Mouse (Mus musculus) cerebellum, adult 11 months (tissue): ENCODE data around the gene BC024978.

Experiments used
- DNase-seq: peaks from one replicate; pipeline ENCODE4 v3.0.0; 2022

Gene BC024978

GRCm38 (mm10) chr7:27178324-27179216 is 17.0 kb upstream of the BC024978 start, which contains the start of gene Rab4b:
Gene Rab4b (minus strand): TSS chr7:27178896.
- DNase-seq = peak; percentile 100

- DNase-seq = no peak
Measured at GRCm38 (mm10) chr7:27179217-27179918, 16.2 kb upstream of the BC024978 start.

- DNase-seq = no peak
Measured at GRCm38 (mm10) chr7:27180036-27180435, 15.5 kb upstream of the BC024978 start.

- no peak for DNase-seq
Measured at GRCm38 (mm10) chr7:27180837-27181695, 14.5 kb upstream of the BC024978 start, which contains the start of the genes Gm21983 and Mia. Gene Gm21983 (minus strand): TSS chr7:27181086. Gene Mia (minus strand): TSS chr7:27181157.

GRCm38 (mm10) chr7:27182498-27182897 is 13.1 kb upstream of the BC024978 start:
- DNase-seq = no peak

GRCm38 (mm10) chr7:27184964-27185363 is 10.6 kb upstream of the BC024978 start:
- no peak for DNase-seq

- DNase-seq = no peak
Measured at GRCm38 (mm10) chr7:27185986-27186385, 9.6 kb upstream of the BC024978 start.

GRCm38 (mm10) chr7:27189271-27189931 is 6.2 kb upstream of the BC024978 start:
- no peak for DNase-seq

- no peak for DNase-seq
Measured at GRCm38 (mm10) chr7:27192434-27192833, 3.1 kb upstream of the BC024978 start.

GRCm38 (mm10) chr7:27193731-27194130 is 1.9 kb upstream of the BC024978 start:
- no peak for DNase-seq

GRCm38 (mm10) chr7:27197136-27197535 is 1.6 kb downstream of the BC024978 start:
- DNase-seq = no peak

- no peak for DNase-seq
Measured at GRCm38 (mm10) chr7:27197634-27198033, 2.1 kb downstream of the BC024978 start.

GRCm38 (mm10) chr7:27198355-27198754 is 2.8 kb downstream of the BC024978 start:
- DNase-seq = no peak

GRCm38 (mm10) chr7:27198779-27199178 is 3.2 kb downstream of the BC024978 start:
- no peak for DNase-seq

GRCm38 (mm10) chr7:27203730-27204449 is 8.3 kb downstream of the BC024978 start:
- no peak for DNase-seq

- DNase-seq = no peak
Measured at GRCm38 (mm10) chr7:27212626-27213025, 17.0 kb downstream of the BC024978 start.

GRCm38 (mm10) chr7:27218586-27218985 is 23.0 kb downstream of the BC024978 start:
- DNase-seq = peak; percentile 56

- no peak for DNase-seq
Measured at GRCm38 (mm10) chr7:27219937-27220336, 24.4 kb downstream of the BC024978 start.

- DNase-seq = no peak
Measured at GRCm38 (mm10) chr7:27221939-27222338, 26.4 kb downstream of the BC024978 start.

- no peak for DNase-seq
Measured at GRCm38 (mm10) chr7:27222538-27222937, 27.0 kb downstream of the BC024978 start.

- DNase-seq = peak; percentile 38
Measured at GRCm38 (mm10) chr7:27224877-27225575, 29.4 kb downstream of the BC024978 start.
